In genomic region chr3:130945861-130946449, GRCm38 (mm10) we compare ENCODE assay signal across 7 mouse cellular contexts.
A peak's percentile ranks its signal among the peaks of the same experiment; 100 is the strongest.
DNase-seq lines count a peak whose midpoint lies in the region; ATAC-seq and TF ChIP-seq lines count a peak whose summit lies in the region.

No protein-coding gene starts in this region.

- no peaks in the 10 kb centered on the region for H3K9me3 ChIP-seq in forebrain, embryonic 10.5 days
- no peaks in the 10 kb centered on the region for H3K9me3 ChIP-seq in hindbrain, embryonic 11.5 days (ENCODE audit: control insufficient read depth, low read length)
- no peaks in the 10 kb centered on the region for H3K9me3 ChIP-seq in stomach, embryonic 15.5 days

- peak; percentile 18; the same call in 1 of the 2 replicates for TF ChIP-seq POLR2A in brain, embryonic 14.5 days (IDR thresholded peaks at IDR 0.05; ENCODE audit: borderline replicate concordance, extremely low read depth, insufficient read depth, insufficient read length, poor library complexity, severe bottlenecking)

- peak; percentile 87 for DNase-seq in Muller cell, postnatal 12 days (ENCODE audit: inconsistent ontology term)
- peak; percentile 93 for DNase-seq in brain, embryonic 14.5 days (ENCODE audit: low read depth)
- DNase-seq in forebrain, embryonic 10.5 days (ENCODE audit: extremely low spot score, low spot score), result peak; percentile 71
- DNase-seq in hindbrain, embryonic 11.5 days (ENCODE audit: low spot score), result peak; percentile 80
- DNase-seq in left cerebral cortex, postnatal 25 days (ENCODE audit: low spot score in 2 of 2), result peak; percentile 26 to 36
- peak; percentile 75 for DNase-seq in mesoderm, embryonic 11.5 days (ENCODE audit: low read depth, low spot score)

- peak overlapping the region; percentile 49 for H3K4me3 ChIP-seq in forebrain, embryonic 10.5 days
- H3K4me3 ChIP-seq in hindbrain, embryonic 11.5 days (ENCODE audit: low read depth, low read length), result peak overlapping the region; percentile 33
- H3K4me3 ChIP-seq in stomach, embryonic 15.5 days (replicated peaks), result peak overlapping the region; percentile 35

- ATAC-seq in hindbrain, embryonic 11.5 days (ENCODE audit: low FRiP score), result peak; percentile 86
- ATAC-seq in stomach, embryonic 15.5 days (ENCODE audit: insufficient read depth, low FRiP score, low read depth), result peak; percentile 57; the same call in 1 of the 2 replicates

- no peak for TF ChIP-seq CTCF in brain, embryonic 14.5 days (IDR thresholded peaks at IDR 0.05; ENCODE audit: borderline replicate concordance, extremely low read depth, insufficient read depth, insufficient read length)

- no peaks in the 10 kb centered on the region for H3K36me3 ChIP-seq in forebrain, embryonic 10.5 days (replicated peaks)
- no peaks in the 10 kb centered on the region for H3K36me3 ChIP-seq in hindbrain, embryonic 11.5 days (ENCODE audit: control insufficient read depth, insufficient read depth, low read length)
- H3K36me3 ChIP-seq in stomach, embryonic 15.5 days, result no peaks in the 10 kb centered on the region

- intact Hi-C loops in left cerebral cortex, postnatal 25 days (cut with DNase I), result no loop called here

- 1% methylated on average over 25 of the region's 25 CpGs for WGBS in forebrain, embryonic 10.5 days
- 1% methylated on average over 23 of the region's 25 CpGs for WGBS in hindbrain, embryonic 11.5 days
- WGBS in stomach, embryonic 15.5 days, result 3% methylated on average over 25 of the region's 25 CpGs

- peak overlapping the region; percentile 75 for H3K9ac ChIP-seq in hindbrain, embryonic 11.5 days (ENCODE audit: low read depth, low read length)
- peak overlapping the region; percentile 25; the same call in 1 of the 2 replicates for H3K9ac ChIP-seq in stomach, embryonic 15.5 days

- 0 out of 2 replicates have a peak, but pooled peaks cover 16% of the 10 kb centered on the region for H3K27me3 ChIP-seq in forebrain, embryonic 10.5 days (ENCODE audit: poor library complexity, severe bottlenecking)
- no peaks in the 10 kb centered on the region for H3K27me3 ChIP-seq in hindbrain, embryonic 11.5 days (ENCODE audit: control insufficient read depth, insufficient read depth, low read length)
- H3K27me3 ChIP-seq in stomach, embryonic 15.5 days (replicated peaks), result no peaks in the 10 kb centered on the region

- peaks cover 28% of the 10 kb centered on the region for H3K4me1 ChIP-seq in forebrain, embryonic 10.5 days
- H3K4me1 ChIP-seq in hindbrain, embryonic 11.5 days (replicated peaks; ENCODE audit: control insufficient read depth, insufficient read depth, low read length), result no peaks in the 10 kb centered on the region
- H3K4me1 ChIP-seq in stomach, embryonic 15.5 days, result peaks cover 13% of the 10 kb centered on the region; the same call in 1 of the 2 replicates

- H3K27ac ChIP-seq in forebrain, embryonic 10.5 days, result peak overlapping the region; percentile 91
- peak overlapping the region; percentile 70 for H3K27ac ChIP-seq in hindbrain, embryonic 11.5 days (ENCODE audit: low read depth, low read length)
- peak overlapping the region; percentile 57; the same call in 1 of the 2 replicates for H3K27ac ChIP-seq in stomach, embryonic 15.5 days

- H3K4me2 ChIP-seq in hindbrain, embryonic 11.5 days (replicated peaks; ENCODE audit: low read depth, low read length), result peak overlapping the region; percentile 65
- peak overlapping the region; percentile 74 for H3K4me2 ChIP-seq in stomach, embryonic 15.5 days

Comparison
In these comparisons a context has a peak if more than half of its experiments do, and no peak if none do; other contexts are left out.
1. Peak in every context shown above with its lines: DNase-seq, ATAC-seq, H3K4me3 ChIP-seq and H3K27ac ChIP-seq.
2. DNase-seq: peak in every context shown above with its lines; median percentile 93 in brain, embryonic 14.5 days; 87 in Muller cell, postnatal 12 days; 80 in hindbrain, embryonic 11.5 days; 75 in mesoderm, embryonic 11.5 days; 71 in forebrain, embryonic 10.5 days; 31 in left cerebral cortex, postnatal 25 days.